7 mouse cellular contexts compared by ENCODE assay signal in genomic region chr8:120225421-120226151, GRCm38 (mm10). TPM values are rescaled to one million over a fixed set of nuclear protein-coding genes. Genes with fewer than 3 reads are reported as not detected.
A peak's percentile ranks its signal among the peaks of the same experiment; 100 is the strongest.
DNase-seq lines count a peak whose midpoint lies in the region; ATAC-seq lines count a peak whose summit lies in the region.

No protein-coding gene starts in this region.

- H3K4me1 ChIP-seq in midbrain, embryonic 10.5 days: peaks cover 82% of the 10 kb centered on the region
- peaks cover 28% of the 10 kb centered on the region for H3K4me1 ChIP-seq in midbrain, embryonic 15.5 days

- 0 out of 2 replicates have a peak overlapping the region, but pooled peaks have one; percentile 23 for H3K4me3 ChIP-seq in midbrain, embryonic 10.5 days
- H3K4me3 ChIP-seq in midbrain, embryonic 15.5 days: no peak overlapping the region

- ATAC-seq in midbrain, embryonic 15.5 days (replicated peaks): no peak
- peak; percentile 38 for ATAC-seq in common myeloid progenitor, adult 5-6 weeks (replicated peaks; ENCODE audit: low read depth, poor library complexity, severe bottlenecking)

- no peak overlapping the region for H3K9ac ChIP-seq in midbrain, embryonic 15.5 days

- WGBS in midbrain, embryonic 10.5 days: 36% methylated on average over 10 of the region's 10 CpGs
- 20% methylated on average over 10 of the region's 10 CpGs for WGBS in midbrain, embryonic 15.5 days

- H3K27me3 ChIP-seq in midbrain, embryonic 10.5 days (ENCODE audit: low read depth, poor library complexity, severe bottlenecking): peaks cover 49% of the 10 kb centered on the region
- H3K27me3 ChIP-seq in midbrain, embryonic 15.5 days (replicated peaks): peaks cover 3% of the 10 kb centered on the region; the same call in 1 of the 2 replicates

- H3K27ac ChIP-seq in midbrain, embryonic 10.5 days (replicated peaks): peak overlapping the region; percentile 84
- no peak overlapping the region for H3K27ac ChIP-seq in midbrain, embryonic 15.5 days

- H3K9me3 ChIP-seq in midbrain, embryonic 10.5 days (replicated peaks): no peaks in the 10 kb centered on the region
- H3K9me3 ChIP-seq in midbrain, embryonic 15.5 days: no peaks in the 10 kb centered on the region

- H3K36me3 ChIP-seq in midbrain, embryonic 10.5 days: no peaks in the 10 kb centered on the region
- H3K36me3 ChIP-seq in midbrain, embryonic 15.5 days (replicated peaks): no peaks in the 10 kb centered on the region

- peak; percentile 52 for DNase-seq in midbrain, embryonic 10.5 days (ENCODE audit: low spot score)
- peak; percentile 83 for DNase-seq in layer of hippocampus, adult 9-11 months
- peak; percentile 78 for DNase-seq in right cerebral cortex, postnatal 25 days
- DNase-seq in kidney, adult 8-10 months: no peak
- no peak for DNase-seq in yolk sac, embryonic 10.5 days (ENCODE audit: low spot score)

- no peak overlapping the region for H3K4me2 ChIP-seq in midbrain, embryonic 15.5 days

RNA-seq across cellular contexts. Expression of gene Gse1, which starts 2.7 kb away (rescaled TPM):
- polyA plus RNA-seq in midbrain, embryonic 10.5 days (2016; fragmentation: Nextera tagmentation; extraction: Ambion mirVana): 12.7 and 15.6 TPM in 2 replicates
- polyA plus RNA-seq in midbrain, embryonic 15.5 days (2015; fragmentation: Nextera tagmentation; extraction: Ambion mirVana): 21.2 and 23.4 TPM in 2 replicates
- total RNA-seq in common myeloid progenitor, adult 5-6 weeks (2017): 30.5 and 46.6 TPM in 2 replicates

RNA-seq across cellular contexts. Expression of gene Fam92b, which starts 48.3 kb away (rescaled TPM):
- 2.6 and 3.3 TPM in 2 replicates for polyA plus RNA-seq in midbrain, embryonic 10.5 days (2016; fragmentation: Nextera tagmentation; extraction: Ambion mirVana)
- polyA plus RNA-seq in midbrain, embryonic 15.5 days (2015; fragmentation: Nextera tagmentation; extraction: Ambion mirVana): 2.1 and 2.2 TPM in 2 replicates
- not detected in 2 replicates for total RNA-seq in common myeloid progenitor, adult 5-6 weeks (2017)

Comparison
In these comparisons a context has a peak if more than half of its experiments do, and no peak if none do; other contexts are left out.
1. DNase-seq: peak in midbrain, embryonic 10.5 days (single experiment), layer of hippocampus, adult 9-11 months (single experiment) and right cerebral cortex, postnatal 25 days (single experiment); none in kidney, adult 8-10 months (0 of 2) and yolk sac, embryonic 10.5 days (single experiment).